Mouse (Mus musculus) neutrophil, adult 5-6 weeks (primary cell): ENCODE results near the gene Parp6. TPM values are rescaled to one million over a fixed set of nuclear protein-coding genes. Genes with fewer than 3 reads are reported as not detected.
A peak's percentile ranks its signal among the peaks of the same experiment; 100 is the strongest.

ENCODE experiments used
- ATAC-seq: fragments of 151-379, 151-347 bp; 2 replicates; pipeline ENCODE4 v1.8.0; 2017; ENCODE audit warnings: mild to moderate bottlenecking, moderate TSS enrichment; ENCODE audit not compliant: insufficient number of reproducible peaks, poor library complexity, low FRiP score, severe bottlenecking; ENCODE audit errors: extremely low read depth
- total RNA-seq: library from RNA; stranded (forward); fragments of 200-1000 nt; gene quantifications from 2 replicates; pipeline ENCODE4 v1.2.3, GENCODE M21; 2017

The Parp6 gene
- total RNA-seq, 1 experiment from 2014 or later: 60.6 TPM

GRCm38 (mm10) chr9:59672195-59672894, 55.3 kb downstream of the Parp6 start:
- no peak for ATAC-seq

GRCm38 (mm10) chr9:59673427-59673826, 56.3 kb downstream of the Parp6 start:
- ATAC-seq: no peak

- ATAC-seq: no peak
Observed at GRCm38 (mm10) chr9:59675598-59675997, 58.5 kb downstream of the Parp6 start.

- peak; percentile 51; the same call in 1 of the 2 replicates for ATAC-seq
Observed at GRCm38 (mm10) chr9:59678313-59678712, 61.2 kb downstream of the Parp6 start.

GRCm38 (mm10) chr9:59679678-59680533, 62.8 kb downstream of the Parp6 start, which contains the start of gene Gramd2:
Gramd2 (plus strand) TSS chr9:59680144.
- ATAC-seq: no peak

GRCm38 (mm10) chr9:59680534-59680875, 63.4 kb downstream of the Parp6 start:
- no peak for ATAC-seq

GRCm38 (mm10) chr9:59684020-59684419, 66.9 kb downstream of the Parp6 start:
- ATAC-seq: no peak

GRCm38 (mm10) chr9:59687416-59688046, 70.4 kb downstream of the Parp6 start:
- ATAC-seq: no peak

- no peak for ATAC-seq
Observed at GRCm38 (mm10) chr9:59691635-59692094, 74.6 kb downstream of the Parp6 start.

- ATAC-seq: no peak
Observed at GRCm38 (mm10) chr9:59692145-59692544, 75.1 kb downstream of the Parp6 start.

- no peak for ATAC-seq
Observed at GRCm38 (mm10) chr9:59694571-59695450, 77.7 kb downstream of the Parp6 start.

- ATAC-seq: no peak
Observed at GRCm38 (mm10) chr9:59695451-59695813, 78.3 kb downstream of the Parp6 start.

GRCm38 (mm10) chr9:59696381-59696780, 79.3 kb downstream of the Parp6 start:
- no peak for ATAC-seq

Other genes starting within 250 kb of the Parp6 start
- 146 and 152 TPM in 2 replicates for gene Arih1, start 130.7 kb upstream of the Parp6 start, total RNA-seq
- 104 and 105 TPM in 2 replicates for gene Hexa, start 77.7 kb upstream of the Parp6 start, total RNA-seq
- 5.4 and 6.2 TPM in 2 replicates for gene Tmem202, start 77.4 kb upstream of the Parp6 start, total RNA-seq
- gene Celf6, start 39.4 kb upstream of the Parp6 start, total RNA-seq: not detected in 2 replicates
- 837 and 859 TPM in 2 replicates for gene Pkm, start 39.1 kb downstream of the Parp6 start, total RNA-seq
- gene Gramd2, start 62.9 kb downstream of the Parp6 start, total RNA-seq: 0.25 and 0.35 TPM in 2 replicates
- gene Senp8, start 133.4 kb downstream of the Parp6 start, total RNA-seq: 1.2 and 2.0 TPM in 2 replicates
- gene Myo9a, start 133.6 kb downstream of the Parp6 start, total RNA-seq: 31.0 and 31.2 TPM in 2 replicates